Mouse (Mus musculus) forebrain, embryonic 15.5 days (tissue): Measurements from ENCODE around the gene Tespa1. TPM values are rescaled to one million over a fixed set of nuclear protein-coding genes. Genes with fewer than 3 reads are reported as not detected.
A peak's percentile ranks its signal among the peaks of the same experiment; 100 is the strongest.
"Not testable (repeated sequence)": the region's sequence is repeated elsewhere in the genome, so short reads cannot be mapped to it uniquely, and the experiment has no call there.

Source experiments
- ATAC-seq: fragments of 200-750 bp; cut with Nextera tagmentation; replicated peaks from 2 replicates; pipeline ENCODE4 v1.8.0; 2017; ENCODE audit warnings: mild to moderate bottlenecking, moderate TSS enrichment, moderate library complexity
- H3K27ac ChIP-seq: fragments of 300-500 bp; sonication (generic); replicated peaks from 2 replicates; pipeline ENCODE4 v1.5.1; 2015; ENCODE audit warnings: mild to moderate bottlenecking, inconsistent platforms
- H3K27me3 ChIP-seq: fragments of 300-500 bp; sonication (generic); 2 replicates; pipeline ENCODE4 v1.6.1; 2015; ENCODE audit warnings: inconsistent platforms
- H3K36me3 ChIP-seq: fragments of 300-500 bp; sonication (generic); 2 replicates; pipeline ENCODE4 v1.6.1; 2015; ENCODE audit warnings: mild to moderate bottlenecking, inconsistent platforms
- H3K4me1 ChIP-seq: fragments of 300-500 bp; sonication (generic); 2 replicates; pipeline ENCODE4 v1.6.1; 2015; ENCODE audit warnings: inconsistent platforms
- H3K4me2 ChIP-seq: fragments of 300-500 bp; sonication (generic); replicated peaks from 2 replicates; pipeline ENCODE4 v1.6.1; 2015; ENCODE audit warnings: mild to moderate bottlenecking, inconsistent platforms
- H3K4me3 ChIP-seq: fragments of 300-500 bp; sonication (generic); 2 replicates; pipeline ENCODE4 v1.5.1; 2015; ENCODE audit warnings: mild to moderate bottlenecking, inconsistent platforms
- H3K9ac ChIP-seq: fragments of 300-500 bp; sonication (generic); replicated peaks from 2 replicates; pipeline ENCODE4 v1.6.1; 2015; ENCODE audit warnings: mild to moderate bottlenecking, inconsistent platforms
- H3K9me3 ChIP-seq: fragments of 300-500 bp; sonication (generic); 2 replicates; pipeline ENCODE4 v1.6.1; 2016; ENCODE audit warnings: inconsistent platforms
- WGBS: fragments of 180-500 bp; shearing (Covaris S2); methylation state at CpG from one replicate; pipeline ENCODE4 v1.1.7; 2015; ENCODE audit warnings: mixed read lengths; 5-methylcytosine and 5-hydroxymethylcytosine counted together
- polyA plus RNA-seq: library from polyadenylated mRNA; unstranded; fragments of >200 nt; fragmentation: Nextera tagmentation; extraction: Ambion mirVana; gene quantifications from 2 replicates; pipeline ENCODE4 v1.2.1, GENCODE M21; 2015

Gene Tespa1
- polyA plus RNA-seq, 1 experiment from 2014 or later = not detected

DNA sequence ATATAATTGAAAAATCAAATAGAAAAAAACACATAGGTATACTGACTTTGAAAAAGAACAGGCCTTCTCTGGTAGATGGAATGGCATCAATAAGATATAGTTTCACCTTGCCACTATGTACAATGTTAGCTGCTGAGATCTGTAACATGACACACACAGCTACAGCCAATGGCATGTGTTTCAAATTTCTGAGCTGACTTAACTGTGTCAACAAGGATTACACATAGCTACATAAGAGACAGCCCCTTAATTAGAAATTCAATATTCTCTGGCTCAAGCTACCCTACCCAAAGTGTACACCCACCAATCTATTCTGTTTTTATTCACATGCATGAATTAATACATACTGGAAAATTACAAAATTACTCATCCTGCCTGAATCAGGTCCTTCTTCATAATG lies 45.7 kb downstream of the Tespa1 start:
- Histone ChIP-seq H3K4me3 (no peak overlapping the region), H3K9me3 (no peaks in the 10 kb centered on the region), H3K4me1 (no peaks in the 10 kb centered on the region), H3K27ac (no peak overlapping the region), H3K27me3 (no peaks in the 10 kb centered on the region), H3K36me3 (no peaks in the 10 kb centered on the region), H3K9ac (no peak overlapping the region), H3K4me2 (no peak overlapping the region)
- ATAC-seq = no peak

DNA sequence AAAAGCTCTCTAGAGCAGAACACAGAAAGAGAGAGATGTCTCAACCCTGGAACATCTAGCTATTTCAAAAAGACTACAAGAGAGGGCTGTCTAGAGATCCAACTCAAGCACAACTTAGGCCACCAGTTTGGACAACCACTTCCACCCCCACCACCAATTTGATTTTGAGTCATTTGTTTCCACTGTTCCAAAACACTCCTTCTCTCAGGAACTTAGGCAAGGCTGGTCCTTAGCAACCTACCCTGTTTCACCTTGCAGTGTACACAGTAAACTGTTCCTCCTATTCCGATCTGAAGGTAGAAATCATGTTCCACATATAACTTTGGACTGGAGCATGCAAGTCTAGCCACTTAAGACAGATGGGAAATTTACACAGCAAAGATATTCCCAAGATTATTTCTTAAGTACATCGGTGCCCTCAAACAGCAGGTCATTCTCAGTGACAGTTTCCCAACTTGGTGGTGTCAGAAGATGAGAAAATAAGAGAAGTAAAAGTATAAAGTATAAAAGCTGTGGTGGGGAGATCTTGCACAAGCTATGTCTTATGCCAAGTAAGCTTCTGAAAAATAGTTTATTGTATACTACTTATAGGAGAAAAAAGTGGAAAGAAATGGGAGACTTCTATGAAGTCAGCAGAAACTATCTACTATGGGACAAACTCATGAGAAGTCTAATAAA lies 47.5 kb downstream of the Tespa1 start:
- no peaks in the 10 kb centered on the region for H3K4me1 ChIP-seq
- no peak overlapping the region for H3K27ac ChIP-seq
- 92% methylated on average over 2 of the region's 2 CpGs for WGBS

DNA sequence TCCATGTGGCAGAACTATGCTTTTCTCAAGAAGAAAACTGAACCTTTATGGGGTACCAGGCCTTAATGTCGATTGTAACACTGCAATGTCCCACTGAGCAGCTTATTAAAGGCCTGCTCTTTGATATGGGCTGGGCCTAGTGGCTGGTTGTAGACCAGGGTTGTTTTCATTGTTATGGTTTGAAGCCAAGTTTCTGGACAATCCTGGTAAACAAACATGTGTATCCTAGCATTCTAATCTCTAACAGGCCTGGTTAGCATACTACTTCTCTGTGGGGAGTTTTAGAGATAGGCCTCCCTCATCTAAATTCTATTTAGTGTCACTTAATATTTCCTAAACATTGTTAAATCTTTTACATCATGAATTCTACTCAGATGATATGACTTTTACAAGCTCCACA lies 49.0 kb downstream of the Tespa1 start:
- Histone ChIP-seq H3K9me3 (no peaks in the 10 kb centered on the region), H3K27ac (no peak overlapping the region), H3K36me3 (no peaks in the 10 kb centered on the region), H3K4me1 (no peaks in the 10 kb centered on the region), H3K9ac (no peak overlapping the region), H3K4me3 (no peak overlapping the region), H3K4me2 (no peak overlapping the region), H3K27me3 (no peaks in the 10 kb centered on the region)
- no peak for ATAC-seq
- 51% methylated on average over 1 of the region's 1 CpGs for WGBS

More for the DNA sequence above, 47.5 kb downstream of the Tespa1 start:
- Histone ChIP-seq H3K9ac (no peak overlapping the region), H3K4me2 (no peak overlapping the region), H3K4me3 (no peak overlapping the region), H3K36me3 (no peaks in the 10 kb centered on the region), H3K27me3 (no peaks in the 10 kb centered on the region), H3K9me3 (no peaks in the 10 kb centered on the region)
- no peak for ATAC-seq

DNA sequence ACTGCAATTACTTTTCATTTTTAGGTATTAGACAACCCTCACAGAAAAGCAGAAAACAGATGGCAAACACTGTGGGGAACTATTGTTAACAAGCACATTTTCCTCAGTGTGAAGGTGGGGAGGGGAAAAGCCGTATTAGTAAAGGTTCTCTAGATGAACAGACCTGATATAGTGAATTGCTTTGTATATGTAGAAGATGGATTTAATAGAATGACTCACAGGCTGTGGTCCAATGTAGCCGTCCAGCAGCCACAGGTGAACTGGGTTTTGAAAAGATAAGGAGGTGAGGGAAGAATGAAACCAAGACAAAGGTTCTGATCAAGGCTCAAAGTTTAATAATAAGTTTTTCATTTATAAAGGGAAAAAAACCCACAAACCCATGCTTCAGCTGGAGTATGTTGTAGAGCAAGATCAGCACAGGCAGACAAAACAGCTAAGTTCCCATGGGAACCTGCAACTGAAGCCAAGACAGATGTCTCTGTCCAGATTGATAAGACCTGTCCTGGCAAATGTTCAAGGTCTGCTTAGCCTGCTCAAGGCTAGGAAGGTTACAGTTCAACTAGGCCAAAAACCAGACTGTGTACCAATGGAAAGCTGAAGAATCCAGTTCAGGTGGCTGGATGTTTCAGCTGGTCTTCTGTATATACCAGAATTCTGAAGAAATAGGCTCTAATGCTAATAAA lies 50.0 kb downstream of the Tespa1 start:
- Histone ChIP-seq H3K36me3 (no peaks in the 10 kb centered on the region), H3K9ac (no peak overlapping the region), H3K27ac (no peak overlapping the region), H3K4me1 (no peaks in the 10 kb centered on the region), H3K27me3 (no peaks in the 10 kb centered on the region), H3K9me3 (no peaks in the 10 kb centered on the region), H3K4me2 (no peak overlapping the region), H3K4me3 (no peak overlapping the region)
- ATAC-seq = no peak
- 76% methylated on average over 2 of the region's 2 CpGs for WGBS

DNA sequence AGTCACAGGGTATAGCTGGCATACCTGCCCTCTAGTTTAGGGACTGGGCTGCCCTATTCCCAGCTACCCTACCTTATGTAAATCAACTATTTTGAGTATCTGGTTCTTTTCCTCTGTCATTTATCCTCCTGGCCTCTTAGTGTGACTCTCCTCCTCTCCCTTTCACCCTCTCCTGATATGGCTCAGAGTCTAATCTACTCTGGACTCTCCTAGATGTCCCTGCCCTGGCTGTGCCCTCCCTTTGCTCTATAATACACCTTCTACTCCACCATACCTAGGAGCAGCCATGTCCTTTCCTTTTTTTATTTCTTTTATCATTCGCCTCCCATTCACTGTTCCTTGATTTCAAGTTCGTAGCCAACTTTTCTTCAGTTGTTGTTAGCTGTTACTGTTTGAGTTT lies 52.5 kb downstream of the Tespa1 start:
- 87% methylated on average over 2 of the region's 2 CpGs for WGBS
- no peak overlapping the region for H3K4me3 ChIP-seq
- H3K4me1 ChIP-seq = no peaks in the 10 kb centered on the region
- no peak for ATAC-seq
- H3K9ac ChIP-seq = no peak overlapping the region
- H3K27ac ChIP-seq = no peak overlapping the region
- no peak overlapping the region for H3K4me2 ChIP-seq
- no peaks in the 10 kb centered on the region for H3K27me3 ChIP-seq
- H3K9me3 ChIP-seq = no peaks in the 10 kb centered on the region
- H3K36me3 ChIP-seq = no peaks in the 10 kb centered on the region

DNA sequence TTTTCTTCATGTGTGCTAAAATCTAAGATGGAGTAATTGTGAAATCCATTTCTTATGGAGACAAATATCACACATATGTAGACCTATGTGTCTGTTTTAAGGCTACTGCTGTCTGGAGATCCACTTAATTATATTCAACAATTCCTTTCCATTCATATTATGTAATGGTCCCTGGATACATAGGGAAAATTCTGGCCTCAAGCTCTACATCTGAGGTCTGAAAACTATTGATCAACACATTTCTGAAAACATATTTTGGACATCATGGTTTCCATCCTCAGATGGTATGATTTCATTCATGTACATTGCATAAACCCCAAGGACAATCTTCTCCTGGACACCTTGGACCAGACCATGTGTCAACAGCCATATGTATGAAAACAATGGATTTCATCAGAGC lies 71.6 kb downstream of the Tespa1 start, which contains the start of gene Vmn2r84:
TSS of gene Vmn2r84 (minus strand) at position 101 of the 400 bp plus-strand sequence.
- H3K4me3 ChIP-seq = no peak within 1 kb of the TSS
- H3K4me1 ChIP-seq = no peaks in the 10 kb centered on the region
- no peaks in the 10 kb centered on the region for H3K27me3 ChIP-seq
- H3K4me2 ChIP-seq = no peak within 1 kb of the TSS
- no peak for ATAC-seq
- no peak within 1 kb of the TSS for H3K9ac ChIP-seq
- H3K27ac ChIP-seq = no peak within 1 kb of the TSS
- H3K36me3 ChIP-seq = no peaks in the 10 kb centered on the region
- H3K9me3 ChIP-seq = no peaks in the 10 kb centered on the region

DNA sequence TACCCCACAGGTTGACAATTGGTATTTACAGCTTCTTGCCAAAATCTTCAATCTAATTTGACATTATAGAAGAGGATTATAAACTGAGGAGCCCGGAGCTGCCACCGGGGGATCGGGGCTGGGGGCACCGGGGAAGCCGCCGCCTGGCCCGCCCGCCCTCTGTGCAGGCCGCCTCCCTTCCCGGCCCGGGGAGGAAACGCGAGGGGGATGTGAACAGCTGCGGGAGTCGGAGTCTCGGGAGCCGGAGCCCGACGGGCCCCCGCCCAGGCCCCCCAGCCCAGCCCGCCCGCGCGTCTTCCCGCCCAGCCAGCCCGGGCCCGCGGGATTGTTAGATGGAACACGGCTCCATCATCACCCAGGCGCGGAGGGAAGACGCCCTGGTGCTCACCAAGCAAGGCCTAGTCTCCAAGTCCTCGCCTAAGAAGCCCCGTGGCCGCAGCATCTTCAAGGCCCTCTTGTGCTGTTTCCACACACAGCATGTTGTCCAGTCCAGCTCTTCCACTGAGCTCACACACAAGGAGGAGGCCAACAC lies 89.6 kb downstream of the Tespa1 start:
- not testable (repeated sequence) for H3K27me3 ChIP-seq, H3K36me3 ChIP-seq, H3K4me2 ChIP-seq, H3K9me3 ChIP-seq, H3K27ac ChIP-seq, H3K9ac ChIP-seq, H3K4me1 ChIP-seq, H3K4me3 ChIP-seq
- 88% methylated on average over 28 of the region's 35 CpGs for WGBS
- ATAC-seq = 0 out of 2 replicates have a peak, but pooled peaks have one; percentile 32

Other genes with a start within 250 kb of the Tespa1 start
- not detected in 2 replicates for gene Olfr823, start 207.5 kb upstream of the Tespa1 start, polyA plus RNA-seq
- gene Olfr824, start 192.9 kb upstream of the Tespa1 start, polyA plus RNA-seq = not detected in 2 replicates
- gene Olfr825, start 156.1 kb upstream of the Tespa1 start, polyA plus RNA-seq = not detected in 2 replicates
- gene Olfr826, start 138.7 kb upstream of the Tespa1 start, polyA plus RNA-seq = not detected in 2 replicates
- gene Olfr827, start 108.5 kb upstream of the Tespa1 start, polyA plus RNA-seq = not detected in 2 replicates
- 4.3 and 5.2 TPM in 2 replicates for gene Neurod4, start 42.6 kb upstream of the Tespa1 start, polyA plus RNA-seq
- not detected in 2 replicates for gene Vmn2r84, start 71.5 kb downstream of the Tespa1 start, polyA plus RNA-seq
- gene Vmn2r85, start 106.8 kb downstream of the Tespa1 start, polyA plus RNA-seq = not detected in 2 replicates
- 0.05 and 0.09 TPM in 2 replicates for gene Vmn2r86, start 133.2 kb downstream of the Tespa1 start, polyA plus RNA-seq
- gene Vmn2r87, start 174.5 kb downstream of the Tespa1 start, polyA plus RNA-seq = not detected in 2 replicates